Mouse (Mus musculus) forelimb bud, embryonic 11.5 days (tissue): ENCODE results near the gene Dguok.

Experiments
- DNase-seq: peaks from one replicate; pipeline ENCODE4 v3.0.0-alpha.2; 2012; ENCODE audit warnings: low read depth, low spot score

The Dguok gene

DNA sequence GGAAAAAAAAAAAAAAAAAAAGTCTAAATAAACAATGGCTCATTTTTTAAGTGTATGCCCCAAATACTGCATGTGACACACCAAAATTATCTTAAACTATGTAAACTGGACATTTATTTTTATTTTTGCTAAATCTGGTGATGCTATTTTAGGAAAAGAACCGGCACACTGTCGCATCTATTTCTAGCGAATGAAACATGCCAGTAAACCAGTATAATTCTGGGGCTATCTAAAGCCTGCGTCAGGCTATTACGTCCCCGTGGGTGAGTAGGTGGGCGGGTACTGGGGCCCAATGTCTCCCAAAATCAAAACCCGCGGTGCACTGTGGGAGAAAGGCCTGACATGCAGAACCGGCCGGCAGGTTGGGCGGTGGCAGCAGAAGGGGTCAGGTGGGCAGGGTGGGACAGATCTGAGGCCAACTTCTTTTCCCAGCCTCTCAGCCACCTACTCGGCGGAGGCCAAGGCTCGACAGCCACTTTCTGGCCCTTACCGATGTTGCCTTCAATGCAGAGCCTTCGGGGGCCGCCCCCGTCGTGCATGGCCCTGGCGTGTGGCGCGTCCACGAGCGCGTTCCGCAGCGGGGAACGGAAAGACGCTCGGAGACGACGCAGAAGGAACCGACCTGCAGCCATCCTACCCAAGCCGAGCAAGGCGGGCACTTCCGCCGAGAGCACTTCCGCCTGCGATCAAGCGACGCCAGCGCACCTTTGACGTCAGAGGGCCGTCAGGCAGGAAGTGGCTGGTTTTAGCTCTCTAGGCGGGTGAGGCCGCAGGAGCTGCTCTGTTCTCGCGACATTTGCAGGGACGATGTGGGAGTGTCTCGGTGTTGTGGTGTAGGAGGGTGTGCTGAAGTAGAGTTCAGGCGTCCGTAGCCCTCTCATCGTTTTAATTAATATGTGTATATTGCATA, at the start of gene Dguok:
Gene Dguok, minus strand, starts transcription at position 712 of the 910 bp plus-strand sequence.
- peak; percentile 99 for DNase-seq

DNA sequence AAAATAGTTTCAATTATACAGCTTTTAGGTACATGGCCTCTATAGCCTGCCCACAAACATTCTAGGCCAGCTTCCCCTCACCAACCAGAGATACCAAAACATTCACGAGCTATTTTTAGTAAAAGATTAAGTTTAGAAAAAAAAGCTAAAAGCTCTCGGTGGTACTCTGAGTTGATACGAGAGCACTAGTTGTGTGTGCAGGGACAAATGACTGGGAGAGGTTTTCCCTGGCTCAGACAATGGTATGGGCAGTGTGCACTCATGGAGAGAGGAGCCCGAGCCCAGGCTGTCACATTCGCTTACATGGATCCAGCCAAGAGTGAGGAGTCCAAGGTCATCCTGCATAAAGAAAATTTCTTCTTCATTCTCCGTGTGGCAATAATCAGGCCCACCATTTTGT, 49.2 kb upstream of the Dguok start:
- DNase-seq, result no peak

DNA sequence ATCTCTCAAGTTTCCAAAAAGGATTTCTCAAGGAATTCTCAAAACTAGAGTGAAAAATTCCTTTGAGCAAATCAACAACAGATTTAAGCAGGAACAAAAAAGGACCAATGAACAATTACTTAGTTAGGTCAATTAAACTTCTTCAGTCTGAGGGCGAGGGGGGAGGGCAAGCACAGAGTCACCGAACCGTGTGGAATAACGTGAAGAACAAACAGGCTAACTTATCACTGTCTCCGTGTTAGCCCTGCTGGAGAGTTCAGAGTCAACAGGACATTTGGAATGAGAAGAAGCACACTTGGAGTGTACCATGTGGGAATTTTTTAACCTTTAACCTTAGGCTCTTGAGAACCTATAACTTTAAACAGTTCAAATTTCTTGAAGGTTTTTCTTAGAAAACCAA, 41.6 kb upstream of the Dguok start:
- no peak for DNase-seq

DNA sequence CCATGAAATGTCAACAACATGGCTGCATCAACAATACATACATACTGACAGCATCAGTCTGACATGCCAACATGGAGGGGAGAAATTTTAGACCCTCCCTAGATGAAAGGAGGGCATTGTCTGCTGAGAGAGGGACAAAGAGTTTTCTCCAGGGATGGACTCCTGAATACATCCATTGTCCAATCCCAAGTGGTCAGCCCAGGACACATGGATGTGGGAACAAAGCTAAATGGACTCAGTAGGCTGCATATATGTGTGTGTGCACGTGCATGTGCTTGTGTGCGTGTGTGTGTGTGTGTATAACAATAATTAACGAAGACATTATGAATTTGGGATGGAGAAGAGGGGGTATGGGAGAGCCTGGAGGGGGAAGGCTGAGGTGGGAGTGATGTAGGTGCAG, 39.0 kb upstream of the Dguok start:
- no peak for DNase-seq

DNA sequence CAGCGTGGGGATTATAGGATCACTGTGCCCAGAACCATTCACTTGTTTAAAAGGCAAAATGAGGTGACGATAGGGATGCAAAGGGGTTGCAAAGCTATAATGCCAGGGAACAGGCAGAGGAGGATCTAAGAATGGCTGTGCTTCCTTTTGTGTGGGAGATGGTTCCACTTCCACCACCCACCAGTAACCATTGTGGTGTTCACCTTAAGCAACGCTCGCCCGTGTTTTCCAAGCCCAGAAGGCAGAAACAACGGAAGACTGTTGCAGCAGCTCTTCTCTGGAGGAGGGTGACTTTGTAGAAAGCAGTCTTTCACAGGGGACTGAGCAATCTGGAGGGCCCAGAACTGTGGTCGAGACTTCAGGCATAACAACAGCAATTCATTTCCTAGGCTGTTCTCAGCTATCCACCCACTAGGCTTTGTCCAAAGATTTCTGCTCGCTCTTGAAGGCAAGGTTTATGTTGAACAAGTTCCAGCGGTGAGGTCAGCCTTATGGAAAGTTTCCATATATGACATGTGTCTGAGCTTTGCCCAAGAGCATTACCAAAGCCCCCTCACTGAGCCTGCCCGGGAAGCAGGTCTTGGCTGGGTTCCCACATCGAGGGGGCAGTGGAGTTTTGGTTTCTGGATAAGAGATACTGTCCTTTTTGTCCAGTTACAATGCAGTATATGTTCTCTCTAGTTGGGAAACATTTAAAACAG, 35.1 kb upstream of the Dguok start:
- no peak for DNase-seq

DNA sequence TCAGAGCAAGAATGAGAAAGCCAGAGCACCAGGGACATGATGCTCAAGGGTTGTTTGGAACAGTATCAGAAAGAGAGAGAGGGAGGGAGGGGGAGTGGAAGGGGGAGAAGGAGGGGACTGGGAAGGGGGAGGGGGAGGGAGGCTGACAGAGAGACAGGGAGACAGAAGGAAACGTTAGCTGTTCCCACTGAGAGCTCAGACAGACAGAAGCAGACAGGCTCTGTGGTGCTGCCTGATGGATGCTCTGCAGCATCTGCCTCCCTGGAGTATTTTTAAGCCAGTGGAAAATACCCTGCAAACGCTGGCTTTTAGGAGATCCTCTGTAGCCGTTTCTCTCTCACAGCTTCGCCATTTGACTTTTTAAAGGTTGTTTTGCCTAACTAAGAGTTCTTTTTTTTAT, 33.2 kb upstream of the Dguok start:
- peak; percentile 1 for DNase-seq

DNA sequence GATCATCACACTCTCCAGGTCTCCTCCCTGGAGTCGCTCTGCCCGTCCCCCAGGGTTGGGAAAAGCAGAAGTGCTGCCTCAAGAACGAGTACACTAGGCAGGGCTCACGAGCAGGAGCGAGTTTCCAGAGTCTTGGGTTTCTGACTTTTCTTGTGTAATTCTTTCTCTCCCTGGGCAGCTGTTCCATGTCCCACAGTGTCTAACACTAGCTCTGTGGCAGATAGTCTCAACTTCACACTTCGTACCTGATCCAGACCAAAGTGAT, 30.0 kb upstream of the Dguok start:
- DNase-seq, result no peak

DNA sequence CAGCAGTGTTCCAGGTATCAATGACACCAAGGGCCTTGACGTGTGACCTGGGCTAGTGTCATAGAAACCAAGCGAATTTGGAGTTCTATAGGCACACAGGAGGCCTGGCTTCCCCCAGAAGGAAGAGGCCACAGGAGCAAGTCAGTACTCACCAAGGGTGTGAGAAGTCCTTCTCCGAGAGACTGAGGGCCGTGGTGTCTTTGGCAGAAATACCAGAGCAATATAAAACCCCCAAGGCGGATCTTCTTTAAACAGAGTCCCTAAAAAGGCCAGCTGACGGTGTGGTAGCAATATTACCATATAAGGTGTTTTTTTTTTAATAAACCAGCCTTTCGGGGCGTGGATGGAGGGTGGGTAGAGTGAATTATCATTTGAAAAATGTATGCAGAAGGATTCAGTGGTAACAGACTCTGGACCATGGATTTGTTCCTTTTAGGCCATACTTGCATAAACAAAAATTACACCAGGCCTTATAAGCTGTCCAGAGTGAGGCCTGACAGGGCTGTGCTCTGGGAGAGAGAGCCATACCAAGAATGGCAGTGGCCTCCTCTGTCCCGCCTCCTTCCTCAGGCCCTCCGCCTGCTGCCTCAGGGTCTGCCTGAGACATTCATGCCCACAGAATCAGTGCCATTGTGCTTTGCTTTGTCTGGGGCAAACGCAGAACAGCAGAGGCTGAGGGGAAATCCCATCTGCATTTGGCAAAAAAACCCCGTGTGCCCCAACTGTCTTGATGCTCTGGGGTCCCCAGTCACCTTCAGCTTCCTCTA, 29.4 kb upstream of the Dguok start, which contains the start of gene Actg2:
Gene Actg2, minus strand, starts transcription at position 238 of the 767 bp plus-strand sequence.
- DNase-seq, result no peak

DNA sequence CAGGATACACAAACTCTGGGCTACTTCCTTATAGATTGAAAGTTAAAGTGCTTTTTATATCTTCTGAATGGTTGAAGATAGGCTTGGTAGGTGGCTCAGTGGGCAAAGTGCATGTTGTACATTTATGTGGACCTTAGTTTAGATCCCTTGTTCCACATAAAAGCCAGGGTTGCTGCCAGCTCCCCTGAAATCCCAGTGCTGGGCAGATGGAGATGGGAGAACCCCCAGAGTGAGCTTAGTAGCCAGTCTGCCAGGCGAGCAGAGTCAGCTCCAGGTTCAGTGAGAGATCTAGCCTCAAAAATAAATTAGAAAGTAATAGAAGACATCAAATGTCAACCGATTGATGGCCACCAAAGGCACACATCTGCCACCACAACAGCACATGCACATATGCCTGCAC, 25.8 kb upstream of the Dguok start:
- no peak for DNase-seq

DNA sequence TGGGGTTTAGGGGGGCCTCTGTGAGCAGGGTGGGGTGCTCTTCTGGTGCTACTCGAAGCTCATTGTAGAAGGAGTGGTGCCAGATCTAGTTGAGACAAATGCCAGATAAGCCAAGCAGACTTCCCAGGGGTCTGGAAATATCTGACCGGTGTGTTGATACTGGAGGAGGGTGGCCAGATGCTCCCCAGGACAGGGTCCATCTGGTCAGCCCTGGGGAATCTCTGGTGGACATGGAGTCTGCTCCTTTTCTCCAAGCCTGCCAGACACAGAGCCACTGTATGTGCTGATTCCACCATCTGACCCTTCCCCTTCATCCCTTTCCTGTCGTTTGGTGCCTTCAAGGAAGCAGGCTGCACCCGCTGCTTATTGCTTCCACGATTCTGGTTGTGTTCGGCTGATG, 16.4 kb upstream of the Dguok start:
- no peak for DNase-seq

DNA sequence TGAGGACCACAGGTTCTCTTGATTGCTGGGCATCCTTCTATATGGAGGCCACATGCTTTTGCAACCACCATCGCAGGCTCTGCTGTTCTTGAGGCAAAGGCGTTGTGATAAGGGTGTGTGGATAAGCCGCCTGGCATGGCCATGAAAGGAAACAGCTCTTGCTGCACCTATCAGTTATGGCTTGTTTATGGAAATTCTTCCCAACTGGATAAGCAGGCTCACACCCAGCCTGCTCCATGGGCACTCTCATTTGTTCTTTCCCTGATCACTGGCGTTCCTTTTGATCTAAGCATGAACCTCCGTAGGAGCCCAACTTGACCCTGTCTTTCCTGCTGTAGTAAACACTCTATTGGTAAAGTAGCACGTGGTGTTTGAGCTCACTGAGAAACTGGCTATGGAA, 15.0 kb upstream of the Dguok start:
- no peak for DNase-seq

DNA sequence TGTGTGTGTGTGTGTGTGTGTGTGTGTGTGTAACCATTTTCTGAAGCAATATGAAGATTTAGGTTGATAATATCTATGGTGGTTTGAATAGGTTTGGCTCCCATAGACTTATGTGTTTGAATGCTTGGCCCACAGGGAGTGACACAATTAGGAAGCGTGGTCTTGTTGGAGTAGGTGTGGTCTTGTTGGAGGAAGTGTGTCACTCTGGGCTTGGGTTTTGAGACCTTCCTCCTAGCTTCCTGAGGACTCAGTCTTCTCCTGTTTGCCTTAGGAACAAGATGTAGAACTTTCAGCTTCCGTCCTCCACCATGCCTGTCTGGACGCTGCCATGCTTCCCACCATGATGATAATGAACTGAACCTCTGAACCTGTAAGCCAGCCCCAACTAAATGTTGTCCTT, 11.9 kb upstream of the Dguok start:
- no peak for DNase-seq

DNA sequence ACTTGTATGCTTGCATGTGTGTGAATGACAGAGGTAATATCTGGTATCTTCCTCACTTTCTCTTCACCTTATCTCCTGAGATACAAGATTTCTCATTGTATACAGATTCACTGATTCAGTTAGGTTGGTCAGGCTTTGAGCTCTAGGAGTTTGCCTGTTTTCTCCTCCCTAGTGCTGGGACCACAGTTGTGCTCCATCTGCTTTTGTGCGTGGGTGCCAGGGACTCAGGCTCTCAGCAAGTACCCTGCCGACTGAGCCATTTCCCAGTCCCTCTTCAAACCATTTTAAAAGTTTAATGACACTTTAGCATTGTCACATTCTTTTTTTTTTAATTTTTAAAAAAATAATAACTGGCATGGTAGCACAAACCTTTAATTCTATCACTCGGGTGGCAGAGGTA, 8.4 kb upstream of the Dguok start:
- no peak for DNase-seq

DNA sequence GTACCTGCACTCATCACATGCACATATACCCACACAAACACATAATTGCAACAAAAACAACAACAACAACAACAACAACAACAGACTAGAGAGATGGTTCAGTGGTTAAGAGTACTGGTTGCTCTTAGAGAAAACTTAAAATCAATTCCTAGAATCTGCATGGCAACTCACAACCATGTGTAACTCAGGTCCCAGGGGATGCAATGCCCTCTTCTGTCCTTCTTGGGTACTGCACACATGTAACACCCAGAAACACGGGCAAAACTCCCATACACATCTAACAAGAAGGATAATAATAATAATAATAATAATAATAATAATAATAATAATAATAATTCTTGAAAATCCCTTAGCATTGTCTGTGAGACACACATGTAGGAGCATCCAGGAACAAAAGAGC, 5.7 kb upstream of the Dguok start:
- peak; percentile 58 for DNase-seq

DNA sequence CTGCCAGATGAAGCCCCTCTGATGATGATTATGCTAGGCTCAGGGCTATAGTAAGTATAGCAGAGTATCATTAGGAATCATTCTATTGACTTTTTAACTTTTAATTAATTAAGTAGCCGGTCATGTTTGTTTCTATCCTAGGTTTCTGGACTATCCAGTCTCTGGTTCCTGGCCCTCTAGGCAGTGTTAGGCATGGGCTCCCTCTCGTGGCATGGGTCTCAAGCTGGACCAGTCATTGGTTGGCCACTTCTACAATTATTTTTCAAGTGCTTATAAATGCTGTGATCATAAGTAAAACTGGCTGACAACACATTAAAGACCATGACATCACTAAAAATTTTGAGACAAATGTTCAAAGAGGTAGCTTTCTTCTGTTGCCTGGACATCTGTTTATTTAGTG, 3.4 kb upstream of the Dguok start:
- DNase-seq, result no peak

DNA sequence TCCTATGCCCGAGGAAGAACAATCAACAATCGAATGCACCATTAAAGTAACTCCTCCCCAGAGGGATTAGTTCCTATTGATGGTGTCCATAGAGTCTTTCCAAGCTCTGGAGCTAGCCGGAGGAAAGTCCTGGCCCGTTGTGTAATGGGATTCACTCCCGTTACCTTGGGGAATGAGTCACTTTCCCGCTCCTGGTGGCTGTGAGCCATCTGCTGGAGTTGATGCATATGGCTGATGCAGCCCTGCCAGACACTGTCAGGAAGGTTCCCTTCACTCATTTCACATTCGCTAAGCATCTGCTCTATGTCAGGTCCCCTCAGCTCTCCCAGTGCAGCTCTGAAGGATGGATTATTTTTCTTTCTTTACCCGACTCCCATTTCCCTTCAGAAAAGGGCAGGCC, 2.7 kb upstream of the Dguok start:
- no peak for DNase-seq

DNA sequence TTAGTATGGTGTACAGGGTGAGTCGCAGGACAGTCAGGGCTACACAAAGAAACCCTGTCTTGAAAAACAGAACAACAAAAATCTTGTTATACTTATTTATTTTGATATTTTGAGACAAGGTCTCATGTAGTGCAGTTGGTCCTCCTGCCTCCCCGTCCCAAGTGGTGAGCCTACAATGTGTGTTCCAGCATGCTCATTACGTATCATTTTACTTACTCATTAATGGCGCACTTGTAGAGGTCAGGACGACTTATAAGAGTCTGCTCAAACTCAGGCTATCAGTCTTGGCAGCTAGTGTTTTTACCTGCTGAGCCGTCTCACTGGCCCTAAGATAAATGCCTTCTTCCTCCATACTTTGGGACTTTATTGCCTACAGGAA, 388 bp upstream of the Dguok start:
- no peak for DNase-seq

DNA sequence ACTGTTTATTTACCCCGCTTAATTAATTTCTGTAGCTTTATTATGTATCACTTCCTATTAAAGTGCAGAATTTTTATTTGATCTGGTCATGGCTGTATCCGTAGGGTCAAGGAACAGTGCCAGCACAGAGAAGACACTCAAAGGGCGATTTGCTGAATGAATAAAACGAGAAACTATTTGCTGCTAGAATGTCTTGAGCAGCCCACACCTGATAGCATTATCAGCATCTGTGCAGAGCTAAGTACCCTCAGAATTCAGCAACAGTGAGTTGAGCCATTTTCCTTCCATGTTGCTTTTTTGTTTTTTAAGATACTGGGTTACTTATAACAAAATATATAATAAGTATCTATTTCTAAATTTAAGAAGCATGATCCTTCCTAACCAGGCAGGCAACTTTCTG, 1.2 kb downstream of the Dguok start:
- DNase-seq, result no peak

DNA sequence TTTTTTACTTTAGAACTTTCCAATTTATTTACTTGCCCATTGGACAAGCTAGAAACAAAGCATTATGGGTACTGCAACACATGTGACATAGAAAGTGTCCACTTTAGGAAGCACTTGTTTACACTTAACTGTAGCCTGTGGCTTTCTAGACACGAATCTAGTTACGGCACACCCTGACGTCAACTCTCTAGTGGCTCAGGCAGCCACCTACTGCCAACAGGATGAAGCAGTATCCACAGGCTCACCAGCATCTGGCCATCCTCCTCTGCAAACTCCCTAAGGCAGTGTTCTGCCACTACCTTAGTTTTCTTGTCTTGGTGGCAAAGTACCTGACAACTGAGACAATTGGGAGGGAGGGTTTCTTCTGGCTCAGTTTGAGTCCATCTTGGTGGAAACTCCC, 3.4 kb downstream of the Dguok start:
- no peak for DNase-seq

DNA sequence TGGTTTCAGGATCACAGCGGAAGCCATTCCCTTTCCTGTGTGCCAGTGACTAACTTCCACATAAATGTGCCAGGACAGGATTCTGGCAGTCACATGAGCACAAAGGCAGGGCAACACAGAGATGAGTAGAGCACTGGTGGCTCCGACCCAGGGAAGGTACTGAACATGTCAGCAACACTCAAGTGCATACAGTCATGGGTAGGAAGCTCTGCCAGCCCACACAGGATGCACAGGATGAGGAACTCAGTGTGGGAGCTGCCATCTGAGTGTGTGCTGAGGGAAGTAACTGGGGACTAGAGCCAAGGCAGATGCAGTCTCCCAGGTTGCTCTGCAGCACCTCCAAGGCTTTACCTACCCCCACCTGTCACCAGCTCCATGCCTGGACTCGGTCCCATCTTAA, 4.1 kb downstream of the Dguok start:
- no peak for DNase-seq

DNA sequence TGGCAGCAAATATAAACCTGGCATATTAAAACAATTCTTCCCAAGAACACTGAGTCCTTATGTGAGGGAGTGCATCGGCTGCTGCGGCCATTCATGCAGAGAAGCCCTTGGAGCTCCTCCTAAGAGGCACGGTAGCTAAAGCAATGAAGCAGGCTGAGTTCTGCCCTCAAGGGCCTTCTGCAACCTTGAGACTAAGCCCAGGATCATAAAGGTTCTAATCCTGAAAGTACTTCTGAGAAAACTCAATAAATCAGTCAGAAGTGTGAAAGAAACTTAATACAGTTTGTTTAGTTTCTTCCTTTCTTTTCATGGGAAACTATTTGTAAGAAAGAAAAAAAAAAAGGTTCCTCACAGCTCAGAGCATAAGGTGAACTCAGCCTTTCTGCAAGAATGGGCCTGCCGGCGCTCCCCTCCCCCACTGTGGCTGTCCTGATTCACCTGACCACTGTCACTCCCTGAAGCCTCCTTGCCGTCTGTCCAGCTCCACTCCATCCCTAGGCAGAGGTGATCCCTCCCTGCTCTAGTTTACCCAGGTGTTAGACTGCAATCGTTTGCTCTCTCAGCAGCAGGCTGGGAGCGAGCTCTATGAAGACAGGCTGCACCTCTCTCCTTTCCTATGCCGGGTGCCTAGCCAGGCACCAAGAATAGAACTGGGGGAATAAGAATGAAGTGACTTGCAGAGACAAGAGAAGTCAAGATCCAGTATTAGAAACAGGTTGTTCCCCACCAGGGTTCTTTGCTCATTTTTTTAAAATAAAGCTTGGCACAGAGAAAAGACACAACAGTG, 5.1 kb downstream of the Dguok start:
- DNase-seq, result no peak

DNA sequence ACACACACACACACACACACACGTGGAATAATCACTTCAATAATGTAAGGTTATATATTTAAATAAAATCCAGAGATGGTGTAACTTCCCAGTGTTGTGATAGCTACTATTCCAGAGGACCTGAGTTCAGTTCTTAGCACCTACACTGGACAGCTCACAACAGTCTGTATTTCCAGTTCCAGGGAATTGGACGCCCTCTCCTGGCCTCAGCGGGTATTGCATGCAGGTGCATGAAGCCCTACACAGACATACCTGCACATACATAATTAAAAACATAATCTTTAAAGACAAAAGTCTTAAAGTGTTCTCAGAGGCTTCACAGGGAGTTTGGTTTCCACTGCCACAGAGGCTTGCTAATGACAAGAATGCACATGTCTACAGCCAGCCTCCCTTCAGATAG, 6.3 kb downstream of the Dguok start:
- DNase-seq, result no peak
